Mouse (Mus musculus) testis, adult 2 months (tissue): ENCODE measurements at regions not wholly inside any gene's neighbourhood (a gene's known extent, or its start where the extent isn't known, plus 50 kb on each side); places are given as distances from the start of the nearest gene placed in this dataset.

Experiments
- H3K27ac ChIP-seq: fragments of 200-500 bp; 2 replicates; pipeline ENCODE4 v1.5.1; 2012; ENCODE audit warnings: low read depth, low read length; ENCODE audit not compliant: control insufficient read depth, insufficient read depth
- H3K27me3 ChIP-seq: fragments of 200-500 bp; 2 replicates; pipeline ENCODE4 v1.6.1; 2012; ENCODE audit warnings: mild to moderate bottlenecking, low read length, moderate library complexity; ENCODE audit not compliant: control insufficient read depth, insufficient read depth
- H3K36me3 ChIP-seq: fragments of 200-500 bp; 2 replicates; pipeline ENCODE4 v1.6.1; 2012; ENCODE audit warnings: mild to moderate bottlenecking, low read length; ENCODE audit not compliant: control insufficient read depth, insufficient read depth
- H3K4me1 ChIP-seq: fragments of 200-500 bp; 2 replicates; pipeline ENCODE4 v1.6.1; 2012; ENCODE audit warnings: low read length; ENCODE audit not compliant: control insufficient read depth, insufficient read depth
- H3K4me3 ChIP-seq: fragments of 200-500 bp; 2 replicates; pipeline ENCODE4 v1.5.1; 2012; ENCODE audit warnings: low read depth, mild to moderate bottlenecking, low read length, moderate library complexity, mixed read lengths; ENCODE audit not compliant: control insufficient read depth
- CTCF ChIP-seq: fragments of 200-500 bp; IDR thresholded peaks from 2 replicates; pipeline ENCODE4 v1.5.1; 2012; ENCODE audit warnings: low read depth, mild to moderate bottlenecking, inconsistent platforms, low read length, moderate library complexity; ENCODE audit not compliant: control insufficient read depth, insufficient read depth, insufficient replicate concordance
- POLR2A ChIP-seq: fragments of 200-500 bp; IDR thresholded peaks from 2 replicates; pipeline ENCODE4 v1.6.1; 2012; ENCODE audit warnings: low read depth, mild to moderate bottlenecking, inconsistent platforms, low read length, moderate library complexity; ENCODE audit not compliant: control insufficient read depth

GRCm38 (mm10) chr12:25269878-25270277 lies 172.9 kb upstream of the Id2 start:
- no peak for TF ChIP-seq CTCF
- TF ChIP-seq POLR2A, result no peak
- Histone ChIP-seq H3K27me3 (no peaks in the 10 kb centered on the region), H3K36me3 (no peaks in the 10 kb centered on the region), H3K4me3 (no peak overlapping the region), H3K4me1 (no peaks in the 10 kb centered on the region), H3K27ac (no peak overlapping the region)

- no peak overlapping the region for H3K27ac ChIP-seq
- no peaks in the 10 kb centered on the region for H3K27me3 ChIP-seq
- TF ChIP-seq POLR2A (no peak), CTCF (no peak)
- H3K36me3 ChIP-seq, result no peaks in the 10 kb centered on the region
- H3K4me1 ChIP-seq, result no peaks in the 10 kb centered on the region
- no peak overlapping the region for H3K4me3 ChIP-seq
These were observed 172.2 kb upstream of the Id2 start for GRCm38 (mm10) chr12:25268871-25269850.

DNA sequence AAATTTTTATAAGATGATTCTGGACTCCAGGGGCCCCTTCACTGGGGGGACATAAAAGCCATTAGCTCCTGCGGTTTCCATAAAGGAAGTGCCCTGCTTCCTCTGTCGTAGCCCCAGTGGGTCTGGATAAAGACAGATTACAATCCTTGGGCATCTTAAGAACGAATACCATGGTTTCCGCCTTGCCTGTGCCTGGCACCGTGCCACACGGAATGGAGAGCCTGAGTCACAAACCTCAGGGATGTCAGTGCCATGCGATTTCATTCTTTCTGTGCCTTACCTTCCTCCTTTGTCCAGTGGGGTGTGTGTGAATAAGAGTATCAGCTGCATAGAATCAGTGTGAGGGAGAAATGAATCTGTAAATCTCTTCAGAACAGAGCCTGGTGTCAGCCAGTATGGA lies 171.4 kb upstream of the Id2 start:
- H3K36me3 ChIP-seq, result no peaks in the 10 kb centered on the region
- TF ChIP-seq POLR2A, result no peak
- TF ChIP-seq CTCF, result no peak
- H3K27me3 ChIP-seq, result no peaks in the 10 kb centered on the region
- H3K4me1 ChIP-seq, result no peaks in the 10 kb centered on the region
- H3K27ac ChIP-seq, result no peak overlapping the region
- no peak overlapping the region for H3K4me3 ChIP-seq

GRCm38 (mm10) chr12:25267572-25268115 lies 170.7 kb upstream of the Id2 start:
- no peaks in the 10 kb centered on the region for H3K27me3 ChIP-seq
- no peak overlapping the region for H3K27ac ChIP-seq
- H3K4me1 ChIP-seq, result no peaks in the 10 kb centered on the region
- H3K4me3 ChIP-seq, result no peak overlapping the region
- no peaks in the 10 kb centered on the region for H3K36me3 ChIP-seq
- TF ChIP-seq CTCF, result no peak
- no peak for TF ChIP-seq POLR2A

- no peak for TF ChIP-seq POLR2A
- Histone ChIP-seq H3K27me3 (no peaks in the 10 kb centered on the region), H3K27ac (no peak overlapping the region), H3K4me3 (no peak overlapping the region), H3K4me1 (no peaks in the 10 kb centered on the region), H3K36me3 (no peaks in the 10 kb centered on the region)
These were observed 170.0 kb upstream of the Id2 start for GRCm38 (mm10) chr12:25266701-25267571.

DNA sequence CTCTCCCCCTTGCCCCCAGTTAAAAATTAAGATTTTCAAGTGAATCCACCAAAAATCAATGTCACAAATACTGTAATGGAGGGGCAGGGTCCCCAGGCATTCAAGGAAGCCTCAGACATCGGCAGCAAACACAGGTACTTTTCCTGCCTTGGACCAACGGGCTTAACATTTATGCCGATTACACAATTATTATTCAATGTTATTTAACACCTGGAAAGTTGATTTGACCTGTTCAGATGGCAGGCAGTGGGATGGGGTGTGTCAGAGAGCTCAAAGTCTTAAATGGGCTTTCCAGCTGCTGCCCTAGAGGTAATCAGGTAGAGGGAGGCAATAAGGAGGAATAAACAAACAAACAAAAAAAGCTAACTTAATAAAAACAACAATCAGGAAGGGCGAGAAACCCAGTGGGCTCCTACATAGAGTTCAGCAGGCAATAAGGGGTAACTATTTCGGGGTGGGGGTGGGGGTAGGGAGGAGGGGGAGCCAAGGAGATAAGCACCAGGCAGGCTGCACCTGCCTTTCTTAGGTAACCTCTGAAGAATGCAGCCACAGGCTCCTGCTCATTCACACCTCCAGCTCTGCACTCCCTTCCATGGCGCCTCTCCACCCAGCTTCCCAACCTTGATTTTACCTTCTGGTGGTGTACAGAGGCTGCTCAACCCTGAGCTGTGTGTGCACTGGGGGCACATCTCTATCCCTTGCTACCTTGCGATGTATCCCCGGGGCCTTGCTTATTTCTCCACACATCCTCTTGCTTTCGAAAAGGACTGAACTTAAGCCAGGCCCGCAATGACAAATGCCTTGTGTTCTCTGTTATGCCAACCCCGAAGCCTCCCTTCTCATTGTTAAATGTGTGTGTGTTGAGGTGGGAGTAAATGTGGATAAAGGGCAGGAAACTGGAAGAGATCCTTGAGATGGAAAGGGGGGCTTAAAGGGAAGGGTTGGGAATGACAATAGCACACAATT lies 168.9 kb upstream of the Id2 start:
- Histone ChIP-seq H3K27me3 (no peaks in the 10 kb centered on the region), H3K4me1 (no peaks in the 10 kb centered on the region), H3K4me3 (no peak overlapping the region), H3K36me3 (no peaks in the 10 kb centered on the region), H3K27ac (no peak overlapping the region)
- no peak for TF ChIP-seq POLR2A
- TF ChIP-seq CTCF, result no peak

- no peak overlapping the region for H3K27ac ChIP-seq
- H3K27me3 ChIP-seq, result no peaks in the 10 kb centered on the region
- TF ChIP-seq CTCF (no peak), POLR2A (no peak)
- H3K4me3 ChIP-seq, result no peak overlapping the region
- H3K4me1 ChIP-seq, result no peaks in the 10 kb centered on the region
- no peaks in the 10 kb centered on the region for H3K36me3 ChIP-seq
These were observed 168.1 kb upstream of the Id2 start for GRCm38 (mm10) chr12:25265066-25265465.
